Mouse (Mus musculus): ENCODE measurements at regions not wholly inside any gene's neighbourhood (a gene's known extent, or its start where the extent isn't known, plus 50 kb on each side); places are given as distances from the start of the nearest gene placed in this dataset.
A peak's percentile ranks its signal among the peaks of the same experiment; 100 is the strongest.

DNA sequence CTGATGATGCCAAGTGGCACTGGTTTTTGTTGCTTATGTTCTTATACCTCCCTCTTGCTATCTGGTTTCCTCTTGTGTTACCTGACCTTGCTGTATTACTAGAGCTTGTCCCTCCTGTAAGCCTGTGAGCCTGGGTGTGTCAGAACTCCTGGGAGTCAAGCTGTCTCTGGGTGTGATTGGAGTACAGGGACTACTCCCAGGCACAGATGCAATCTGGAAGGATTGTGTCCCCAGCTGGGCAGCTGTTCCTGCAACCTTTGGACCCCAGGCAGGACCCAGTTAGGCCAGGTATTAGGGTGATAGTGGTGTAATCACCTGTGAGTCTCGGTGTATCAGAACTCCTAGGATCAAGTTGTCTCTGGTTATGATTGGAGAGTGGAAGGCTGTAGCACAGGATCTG is 97.4 kb upstream of the Dock11 start:
- DNase-seq (ENCODE audit: low spot score in 2 of 2), result no peak

DNA sequence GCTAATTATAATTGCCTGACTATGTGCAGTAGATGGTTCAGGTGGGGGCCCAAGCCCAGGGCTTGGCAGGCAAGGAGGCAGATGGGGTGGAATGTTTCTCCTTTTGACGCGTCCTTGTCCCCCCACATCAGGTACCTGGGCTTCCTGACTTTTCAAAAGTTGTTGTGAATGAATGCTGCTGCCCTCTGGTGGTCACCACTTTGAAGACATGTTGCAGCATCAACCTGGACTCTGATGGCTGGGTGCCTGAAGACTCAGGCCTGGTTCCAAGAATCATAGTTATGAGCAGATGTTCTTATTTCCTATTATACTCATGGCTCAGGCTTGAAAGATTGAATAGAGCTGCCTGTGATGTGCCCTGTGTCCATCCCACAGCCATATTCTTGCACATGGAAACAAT is 75.4 kb upstream of the Dock11 start:
- peak; percentile 11 to 18 for DNase-seq (ENCODE audit: low spot score in 2 of 2)

- peak in 1 of 2 experiments; percentile 27 for DNase-seq (ENCODE audit: low spot score in 2 of 2)
Measured at GRCm38 (mm10) chrX:35834411-35834810, 54.2 kb upstream of the Dock11 start.

DNA sequence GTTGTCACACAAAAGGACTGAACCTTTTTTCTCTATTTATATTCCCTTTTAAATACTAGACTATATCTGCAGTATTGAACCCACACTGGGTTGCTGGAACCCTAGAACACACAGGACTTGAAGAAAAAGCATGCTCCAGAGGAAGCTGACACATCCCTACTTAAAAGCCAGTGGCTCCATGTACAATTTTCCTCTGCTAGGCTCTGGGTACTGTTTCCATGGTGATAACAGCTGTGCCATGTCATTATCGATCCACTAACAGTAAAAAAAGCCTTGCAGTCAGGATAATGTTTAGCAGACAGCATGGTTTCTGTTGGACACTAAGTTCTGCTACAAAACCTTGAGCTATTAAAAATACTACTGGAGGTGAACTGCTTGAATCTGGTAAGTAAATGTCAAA is 50.6 kb upstream of the Dock11 start:
- DNase-seq (ENCODE audit: low spot score in 2 of 2), result no peak

Data from cerebellum, postnatal 4 days (tissue).